Mouse (Mus musculus) lung, embryonic 16.5 days (tissue): ENCODE measurements around the gene Gm3667. TPM values are rescaled to one million over a fixed set of nuclear protein-coding genes. Genes with fewer than 3 reads are reported as not detected.
"Not testable (repeated sequence)": the region's sequence is repeated elsewhere in the genome, so short reads cannot be mapped to it uniquely, and the experiment has no call there.

Experiments
- ATAC-seq: fragments of 200-750 bp; cut with Nextera tagmentation; 2 replicates; pipeline ENCODE4 v1.8.0; 2017; ENCODE audit warnings: low read depth, mild to moderate bottlenecking, moderate library complexity
- H3K27ac ChIP-seq: fragments of 300-500 bp; sonication (generic); 2 replicates; pipeline ENCODE4 v1.5.1; 2014; ENCODE audit warnings: mild to moderate bottlenecking, control low read depth, low read length
- H3K27me3 ChIP-seq: fragments of 300-500 bp; sonication (generic); 2 replicates; pipeline ENCODE4 v1.6.1; 2014; ENCODE audit warnings: low read depth, low read length, mixed read lengths; ENCODE audit not compliant: control insufficient read depth, insufficient read depth
- H3K36me3 ChIP-seq: fragments of 300-500 bp; sonication (generic); 2 replicates; pipeline ENCODE4 v1.6.1; 2014; ENCODE audit warnings: low read length; ENCODE audit not compliant: control insufficient read depth, insufficient read depth
- H3K4me1 ChIP-seq: fragments of 300-500 bp; sonication (generic); replicated peaks from 2 replicates; pipeline ENCODE4 v1.6.1; 2014; ENCODE audit warnings: low read length, mixed read lengths; ENCODE audit not compliant: control insufficient read depth, insufficient read depth
- H3K4me2 ChIP-seq: fragments of 300-500 bp; sonication (generic); 2 replicates; pipeline ENCODE4 v1.6.1; 2014; ENCODE audit warnings: low read depth, low read length, control low read depth
- H3K4me3 ChIP-seq: fragments of 300-500 bp; sonication (generic); 2 replicates; pipeline ENCODE4 v1.5.1; 2014; ENCODE audit warnings: mild to moderate bottlenecking, low read length, control low read depth
- H3K9ac ChIP-seq: fragments of 300-500 bp; sonication (generic); 2 replicates; pipeline ENCODE4 v1.6.1; 2014; ENCODE audit warnings: low read length, control low read depth
- H3K9me3 ChIP-seq: fragments of 300-500 bp; sonication (generic); 2 replicates; pipeline ENCODE4 v1.6.1; 2016; ENCODE audit warnings: low read length; ENCODE audit not compliant: control insufficient read depth
- WGBS: fragments of 180-500 bp; shearing (Covaris S2); extraction: QIAGEN DNeasy Blood & Tissue Kit; methylation state at CpG from one replicate; pipeline ENCODE4 v1.1.7; 2014; 5-methylcytosine and 5-hydroxymethylcytosine counted together
- polyA plus RNA-seq: library from polyadenylated mRNA; unstranded; fragments of >200 nt; fragmentation: Nextera tagmentation; extraction: Ambion mirVana; gene quantifications from 2 replicates; pipeline ENCODE4 v1.2.1, GENCODE M21; 2015

Gene Gm3667
- polyA plus RNA-seq: 0.73 and 0.74 TPM in 2 replicates

GRCm38 (mm10) chr14:6889521-6890012 lies at the start of gene Gm3667:
Gm3667 (minus strand) TSS chr14:6889962.
- H3K4me2 ChIP-seq: peak within 1 kb of the TSS; percentile 52
- ATAC-seq, H3K27me3 ChIP-seq, H3K27ac ChIP-seq, H3K9ac ChIP-seq, H3K4me1 ChIP-seq, H3K9me3 ChIP-seq, H3K36me3 ChIP-seq: not testable (repeated sequence)
- 0% methylated on average over 4 of the region's 43 CpGs for WGBS
- H3K4me3 ChIP-seq: peak within 1 kb of the TSS; percentile 34

GRCm38 (mm10) chr14:6899881-6900280 lies 10.1 kb upstream of the Gm3667 start:
- WGBS: 94% methylated on average over 16 of the region's 24 CpGs
- H3K36me3 ChIP-seq, H3K9me3 ChIP-seq, H3K4me1 ChIP-seq, H3K4me2 ChIP-seq, H3K9ac ChIP-seq, H3K4me3 ChIP-seq, H3K27me3 ChIP-seq, H3K27ac ChIP-seq, ATAC-seq: not testable (repeated sequence)

GRCm38 (mm10) chr14:6888811-6889210 lies 951 bp downstream of the Gm3667 start:
- not testable (repeated sequence) for H3K4me3 ChIP-seq
- WGBS: 5% methylated on average over 4 of the region's 5 CpGs

GRCm38 (mm10) chr14:6840211-6840610 lies 49.6 kb downstream of the Gm3667 start, which contains the start of gene Gm3642:
Gm3642 (minus strand) TSS chr14:6840311.
- not testable (repeated sequence) for H3K27ac ChIP-seq, H3K9me3 ChIP-seq, H3K4me3 ChIP-seq, H3K4me2 ChIP-seq, H3K27me3 ChIP-seq, ATAC-seq, H3K9ac ChIP-seq, H3K4me1 ChIP-seq, H3K36me3 ChIP-seq
- no CpG with 5 or more reads among the region's 3 CpGs for WGBS

More at GRCm38 (mm10) chr14:6888811-6889210, 951 bp downstream of the Gm3667 start:
- H3K9ac ChIP-seq, H3K9me3 ChIP-seq, ATAC-seq, H3K27ac ChIP-seq, H3K36me3 ChIP-seq, H3K27me3 ChIP-seq, H3K4me1 ChIP-seq: not testable (repeated sequence)
- H3K4me2 ChIP-seq: peak overlapping the region; percentile 52; the same call in 1 of the 2 replicates

- H3K4me1 ChIP-seq, H3K27ac ChIP-seq, ATAC-seq, H3K9me3 ChIP-seq, H3K4me3 ChIP-seq, H3K4me2 ChIP-seq, H3K36me3 ChIP-seq, H3K27me3 ChIP-seq, H3K9ac ChIP-seq: not testable (repeated sequence)
- WGBS: 87% methylated on average over 3 of the region's 3 CpGs
Measured at GRCm38 (mm10) chr14:6823297-6823696, 66.5 kb downstream of the Gm3667 start.

Other genes starting within 250 kb of the Gm3667 start
- not detected in 2 replicates for gene Gm10251, start 205.8 kb downstream of the Gm3667 start, polyA plus RNA-seq
- gene Gm8050, start 169.7 kb downstream of the Gm3667 start, polyA plus RNA-seq: not detected in 2 replicates
- 3.1 and 4.0 TPM in 2 replicates for gene Gm3636, start 147.6 kb downstream of the Gm3667 start, polyA plus RNA-seq
- gene Gm8362, start 115.6 kb downstream of the Gm3667 start, polyA plus RNA-seq: not detected in 2 replicates
- gene Gm3642, start 49.7 kb downstream of the Gm3667 start, polyA plus RNA-seq: not detected in 2 replicates
- not detected in 2 replicates for gene Gm6356, start 83.9 kb upstream of the Gm3667 start, polyA plus RNA-seq
- gene Gm10406, start 137.5 kb upstream of the Gm3667 start, polyA plus RNA-seq: 0.34 and 0.36 TPM in 2 replicates
- gene Gm3685, start 155.0 kb upstream of the Gm3667 start, polyA plus RNA-seq: not detected in 2 replicates
- 0.39 and 0.79 TPM in 2 replicates for gene Gm3696, start 210.7 kb upstream of the Gm3667 start, polyA plus RNA-seq
- not detected in 2 replicates for gene Gm6676, start 235.4 kb upstream of the Gm3667 start, polyA plus RNA-seq